Mouse (Mus musculus): ENCODE data around the gene Fbxo28. TPM values are rescaled to one million over a fixed set of nuclear protein-coding genes. Genes with fewer than 3 reads are reported as not detected.

Fbxo28 gene
- polyA plus RNA-seq, 1 experiment from 2014 or later = 26.9 TPM

GRCm38 (mm10) chr1:182341993-182342392 is 564 bp upstream of the Fbxo28 start:
- Histone ChIP-seq H3K4me1 (replicated peaks) (peaks cover 13% of the 10 kb centered on the region), H3K9me3 (no peaks in the 10 kb centered on the region), H3K27ac (no peak overlapping the region), H3K4me3 (replicated peaks) (peak overlapping the region; percentile 98), H3K4me2 (peak overlapping the region; percentile 63), H3K36me3 (peaks cover 9% of the 10 kb centered on the region; the same call in 1 of the 2 replicates), H3K27me3 (peaks cover 3% of the 10 kb centered on the region; the same call in 1 of the 2 replicates), H3K9ac (replicated peaks) (peak overlapping the region; percentile 95; the same call in 1 of the 2 replicates)
- WGBS = 41% methylated on average over 6 of the region's 6 CpGs
- no peak for ATAC-seq (ENCODE audit: insufficient number of reproducible peaks, insufficient read depth, low FRiP score, low TSS enrichment, low read depth)

GRCm38 (mm10) chr1:182340281-182340680 is 1.1 kb downstream of the Fbxo28 start:
- Histone ChIP-seq H3K9me3 (no peaks in the 10 kb centered on the region), H3K4me1 (replicated peaks) (peaks cover 13% of the 10 kb centered on the region), H3K27ac (no peak overlapping the region), H3K9ac (replicated peaks) (peak overlapping the region; percentile 95), H3K4me2 (peak overlapping the region; percentile 94), H3K27me3 (peaks cover 3% of the 10 kb centered on the region; the same call in 1 of the 2 replicates), H3K4me3 (replicated peaks) (peak overlapping the region; percentile 98), H3K36me3 (peaks cover 9% of the 10 kb centered on the region; the same call in 1 of the 2 replicates)
- 45% methylated on average over 7 of the region's 7 CpGs for WGBS
- ATAC-seq (ENCODE audit: insufficient number of reproducible peaks, insufficient read depth, low FRiP score, low TSS enrichment, low read depth) = no peak

GRCm38 (mm10) chr1:182338961-182339565 is 2.4 kb downstream of the Fbxo28 start:
- Histone ChIP-seq H3K4me3 (replicated peaks) (no peak overlapping the region), H3K9me3 (no peaks in the 10 kb centered on the region), H3K4me2 (no peak overlapping the region), H3K36me3 (peaks cover 9% of the 10 kb centered on the region; the same call in 1 of the 2 replicates), H3K4me1 (replicated peaks) (peaks cover 13% of the 10 kb centered on the region), H3K27me3 (peaks cover 3% of the 10 kb centered on the region; the same call in 1 of the 2 replicates), H3K9ac (replicated peaks) (no peak overlapping the region), H3K27ac (no peak overlapping the region)
- WGBS = 87% methylated on average over 7 of the region's 7 CpGs
- ATAC-seq (ENCODE audit: insufficient number of reproducible peaks, insufficient read depth, low FRiP score, low TSS enrichment, low read depth) = no peak

DNA sequence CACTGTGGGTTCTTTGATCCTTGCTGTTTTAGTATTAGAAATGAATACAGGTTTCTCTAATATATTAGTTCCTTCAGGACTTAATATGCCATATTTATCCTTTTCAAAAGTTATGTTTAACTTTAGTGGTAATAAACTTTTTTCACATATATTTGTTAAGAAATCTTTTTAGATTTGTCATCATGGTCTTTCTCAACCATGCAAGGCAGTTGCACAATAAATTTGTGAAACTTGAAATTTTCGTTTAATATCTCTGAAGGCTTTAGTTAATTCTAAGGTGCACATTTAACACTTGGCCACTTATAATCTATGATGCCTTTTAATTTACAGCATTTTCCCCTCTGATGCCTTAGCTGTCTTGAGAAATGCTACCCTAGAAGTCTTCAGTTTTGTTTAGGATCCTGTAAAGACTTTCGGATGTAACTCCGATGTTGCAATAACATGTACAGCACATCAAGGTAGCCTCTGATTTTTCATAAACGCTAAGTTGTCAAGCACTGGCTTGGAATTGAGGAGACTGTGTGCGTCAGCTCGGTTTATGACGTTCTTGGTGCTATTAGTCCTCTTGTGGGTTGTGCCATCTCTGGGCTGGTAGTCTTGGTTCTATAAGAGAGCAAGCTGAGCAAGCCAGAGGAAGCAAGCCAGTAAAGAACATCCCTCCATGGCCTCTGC is 7.5 kb downstream of the Fbxo28 start:
- H3K9ac ChIP-seq (replicated peaks) = no peak overlapping the region
- ATAC-seq (ENCODE audit: insufficient number of reproducible peaks, insufficient read depth, low FRiP score, low TSS enrichment, low read depth) = no peak
- WGBS = 91% methylated on average over 7 of the region's 7 CpGs
- H3K4me2 ChIP-seq = no peak overlapping the region
- peaks cover 29% of the 10 kb centered on the region for H3K36me3 ChIP-seq
- no peak overlapping the region for H3K4me3 ChIP-seq (replicated peaks)
- H3K27ac ChIP-seq = no peak overlapping the region
- H3K4me1 ChIP-seq (replicated peaks) = no peaks in the 10 kb centered on the region
- no peaks in the 10 kb centered on the region for H3K27me3 ChIP-seq
- H3K9me3 ChIP-seq = no peaks in the 10 kb centered on the region

DNA sequence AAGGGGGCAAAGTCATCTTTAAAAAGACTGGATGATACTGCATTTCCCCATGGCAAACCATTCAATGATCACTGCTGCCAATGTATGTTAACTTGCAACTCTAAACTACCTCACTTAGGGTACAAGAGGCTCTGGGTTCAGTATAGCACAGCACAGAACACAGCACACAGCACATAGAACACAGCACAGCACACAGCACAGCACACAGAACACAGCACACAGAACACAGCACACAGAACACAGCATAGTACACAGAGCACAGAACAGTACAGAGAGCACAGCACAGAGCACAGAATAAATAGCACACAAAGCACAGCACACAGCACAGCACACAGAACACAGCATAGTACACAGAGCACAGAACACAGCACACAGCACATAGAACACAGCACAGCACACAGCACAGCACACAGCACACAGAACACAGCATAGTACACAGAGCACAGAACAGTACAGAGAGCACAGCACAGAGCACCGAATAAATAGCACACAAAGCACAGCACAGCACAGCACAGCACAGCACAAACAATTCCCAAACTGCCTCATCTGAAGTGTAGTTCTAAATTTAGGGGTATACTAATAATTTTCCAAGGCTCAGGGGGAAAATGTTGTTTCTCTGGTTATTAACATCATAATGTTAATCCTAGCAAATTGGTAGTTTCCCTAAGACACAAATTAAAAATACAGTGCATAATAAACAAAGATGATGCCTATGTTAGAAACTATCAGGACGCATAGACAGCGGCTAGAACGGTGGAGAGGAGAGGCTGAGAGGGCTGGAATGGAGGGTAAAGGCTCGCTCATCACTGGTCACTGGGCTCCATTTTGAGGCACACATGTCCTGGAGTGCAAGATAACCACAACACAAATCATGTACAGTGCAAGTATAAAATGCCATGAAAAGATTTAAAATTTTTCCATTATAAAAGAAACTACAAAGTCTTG is 9.1 kb downstream of the Fbxo28 start:
- H3K4me2 ChIP-seq = no peak overlapping the region
- no peaks in the 10 kb centered on the region for H3K4me1 ChIP-seq (replicated peaks)
- H3K9ac ChIP-seq (replicated peaks) = no peak overlapping the region
- H3K9me3 ChIP-seq = no peaks in the 10 kb centered on the region
- no peak for ATAC-seq (ENCODE audit: insufficient number of reproducible peaks, insufficient read depth, low FRiP score, low TSS enrichment, low read depth)
- peaks cover 34% of the 10 kb centered on the region for H3K36me3 ChIP-seq
- no peak overlapping the region for H3K27ac ChIP-seq
- WGBS = 94% methylated on average over 5 of the region's 5 CpGs
- no peaks in the 10 kb centered on the region for H3K27me3 ChIP-seq
- H3K4me3 ChIP-seq (replicated peaks) = no peak overlapping the region

DNA sequence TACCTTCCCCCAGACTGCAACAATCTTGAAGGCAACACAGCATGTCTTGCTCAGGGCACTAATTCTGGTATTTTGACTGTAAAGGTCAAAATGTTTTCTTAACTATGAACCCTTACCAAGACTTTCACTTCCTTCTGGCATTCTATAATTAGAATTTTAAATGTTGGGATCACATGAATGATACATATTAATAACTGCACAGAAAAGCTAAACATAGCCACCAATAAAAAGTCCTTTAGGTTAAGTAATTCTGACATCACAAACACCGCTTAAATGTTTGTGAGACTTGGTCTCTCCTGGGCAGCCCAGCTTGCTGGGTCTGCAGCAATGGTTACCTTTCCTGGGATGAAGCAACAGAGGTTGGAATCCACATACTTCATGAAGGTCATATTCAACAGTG is 15.5 kb downstream of the Fbxo28 start:
- Histone ChIP-seq H3K27ac (no peak overlapping the region), H3K4me1 (replicated peaks) (no peaks in the 10 kb centered on the region), H3K4me2 (no peak overlapping the region), H3K27me3 (no peaks in the 10 kb centered on the region), H3K9me3 (no peaks in the 10 kb centered on the region), H3K9ac (replicated peaks) (no peak overlapping the region), H3K4me3 (replicated peaks) (no peak overlapping the region), H3K36me3 (peaks cover 85% of the 10 kb centered on the region)
- ATAC-seq (ENCODE audit: insufficient number of reproducible peaks, insufficient read depth, low FRiP score, low TSS enrichment, low read depth) = no peak
- 98% methylated on average over 1 of the region's 1 CpGs for WGBS

- Histone ChIP-seq H3K4me1 (replicated peaks) (no peaks in the 10 kb centered on the region), H3K27ac (no peak overlapping the region), H3K4me2 (no peak overlapping the region), H3K4me3 (replicated peaks) (no peak overlapping the region), H3K9ac (replicated peaks) (no peak overlapping the region), H3K9me3 (no peaks in the 10 kb centered on the region), H3K36me3 (peaks cover 94% of the 10 kb centered on the region), H3K27me3 (no peaks in the 10 kb centered on the region)
- ATAC-seq (ENCODE audit: insufficient number of reproducible peaks, insufficient read depth, low FRiP score, low TSS enrichment, low read depth) = no peak
- WGBS = 91% methylated on average over 7 of the region's 7 CpGs
These were observed 16.9 kb downstream of the Fbxo28 start for GRCm38 (mm10) chr1:182324552-182324951.

DNA sequence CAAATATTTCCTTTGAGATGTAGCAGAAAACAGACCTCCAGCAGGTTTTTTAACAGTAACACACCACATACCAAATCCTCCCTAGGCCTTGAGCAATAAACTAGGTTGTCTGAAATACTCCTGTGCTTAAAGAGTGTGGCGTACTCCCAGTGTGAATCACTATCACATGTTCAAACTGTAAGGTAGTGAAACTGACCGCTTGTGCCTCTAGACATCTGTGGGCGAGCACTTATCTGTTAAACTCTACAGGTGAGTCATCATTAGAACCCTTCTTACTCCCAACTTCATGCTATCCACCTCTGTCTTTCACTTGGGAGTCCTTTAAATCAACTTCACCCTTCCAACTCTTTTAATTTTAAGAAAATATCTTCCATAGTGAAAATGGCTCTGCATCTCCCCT is 18.3 kb downstream of the Fbxo28 start:
- peaks cover 95% of the 10 kb centered on the region for H3K36me3 ChIP-seq
- no peak overlapping the region for H3K4me2 ChIP-seq
- no peak overlapping the region for H3K27ac ChIP-seq
- H3K4me3 ChIP-seq (replicated peaks) = no peak overlapping the region
- WGBS = 94% methylated on average over 3 of the region's 3 CpGs
- H3K27me3 ChIP-seq = no peaks in the 10 kb centered on the region
- no peaks in the 10 kb centered on the region for H3K4me1 ChIP-seq (replicated peaks)
- no peak for ATAC-seq (ENCODE audit: insufficient number of reproducible peaks, insufficient read depth, low FRiP score, low TSS enrichment, low read depth)
- no peaks in the 10 kb centered on the region for H3K9me3 ChIP-seq
- H3K9ac ChIP-seq (replicated peaks) = no peak overlapping the region

GRCm38 (mm10) chr1:182314201-182314600 is 27.2 kb downstream of the Fbxo28 start:
- Histone ChIP-seq H3K27ac (no peak overlapping the region), H3K9ac (replicated peaks) (no peak overlapping the region), H3K36me3 (peaks cover 67% of the 10 kb centered on the region), H3K4me3 (replicated peaks) (no peak overlapping the region), H3K9me3 (peaks cover 4% of the 10 kb centered on the region; the same call in 1 of the 2 replicates), H3K4me2 (no peak overlapping the region), H3K27me3 (no peaks in the 10 kb centered on the region), H3K4me1 (replicated peaks) (no peaks in the 10 kb centered on the region)
- 89% methylated on average over 5 of the region's 5 CpGs for WGBS
- no peak for ATAC-seq (ENCODE audit: insufficient number of reproducible peaks, insufficient read depth, low FRiP score, low TSS enrichment, low read depth)

DNA sequence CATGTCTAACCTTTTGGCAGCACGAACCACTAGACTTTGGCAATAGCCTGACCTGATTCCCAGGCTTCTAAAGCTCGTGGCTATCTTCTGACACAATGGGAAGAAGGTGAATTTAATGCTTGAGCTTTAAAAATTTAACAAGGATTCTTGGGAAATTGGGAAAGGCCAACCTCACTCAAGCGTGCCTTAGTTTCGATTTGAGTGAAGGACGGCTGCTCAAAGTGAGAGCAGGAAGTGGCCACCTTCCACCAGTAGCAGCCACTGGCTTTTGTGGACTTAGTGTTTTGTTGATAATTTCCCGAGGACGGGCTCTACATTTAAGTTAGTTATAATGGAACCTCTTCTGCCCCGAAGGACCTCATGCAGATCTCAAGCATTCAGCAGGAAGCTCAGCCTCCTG is 28.2 kb downstream of the Fbxo28 start:
- H3K4me3 ChIP-seq (replicated peaks) = no peak overlapping the region
- no peaks in the 10 kb centered on the region for H3K4me1 ChIP-seq (replicated peaks)
- H3K27ac ChIP-seq = no peak overlapping the region
- H3K9ac ChIP-seq (replicated peaks) = no peak overlapping the region
- no peaks in the 10 kb centered on the region for H3K27me3 ChIP-seq
- ATAC-seq (ENCODE audit: insufficient number of reproducible peaks, insufficient read depth, low FRiP score, low TSS enrichment, low read depth) = no peak
- 90% methylated on average over 8 of the region's 8 CpGs for WGBS
- H3K36me3 ChIP-seq = peaks cover 59% of the 10 kb centered on the region
- no peak overlapping the region for H3K4me2 ChIP-seq
- H3K9me3 ChIP-seq = peaks cover 4% of the 10 kb centered on the region; the same call in 1 of the 2 replicates

DNA sequence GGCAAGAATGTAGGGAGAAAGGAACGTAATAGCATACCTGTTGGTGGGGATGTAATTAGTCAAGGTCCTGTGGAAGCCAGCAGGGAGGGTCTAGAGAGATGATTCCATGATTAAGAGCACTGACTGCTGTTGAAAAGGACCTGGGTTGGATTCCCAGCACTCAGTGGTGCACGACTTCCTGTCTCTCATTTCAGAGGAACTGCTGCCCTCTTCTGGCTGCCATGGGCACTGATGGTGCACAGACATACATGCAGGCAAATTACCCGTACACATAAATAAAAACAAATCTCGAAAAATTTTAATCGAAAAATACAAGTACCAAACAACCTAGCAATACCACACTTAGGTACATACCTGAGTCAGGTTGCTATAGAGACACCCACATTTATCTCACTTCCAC is 30.1 kb downstream of the Fbxo28 start:
- WGBS = 95% methylated on average over 5 of the region's 5 CpGs
- H3K4me3 ChIP-seq (replicated peaks) = no peak overlapping the region
- no peak overlapping the region for H3K27ac ChIP-seq
- no peak overlapping the region for H3K4me2 ChIP-seq
- ATAC-seq (ENCODE audit: insufficient number of reproducible peaks, insufficient read depth, low FRiP score, low TSS enrichment, low read depth) = no peak
- no peaks in the 10 kb centered on the region for H3K4me1 ChIP-seq (replicated peaks)
- no peaks in the 10 kb centered on the region for H3K27me3 ChIP-seq
- no peak overlapping the region for H3K9ac ChIP-seq (replicated peaks)
- peaks cover 41% of the 10 kb centered on the region for H3K36me3 ChIP-seq
- peaks cover 4% of the 10 kb centered on the region; the same call in 1 of the 2 replicates for H3K9me3 ChIP-seq
